Mouse (Mus musculus): Measurements from ENCODE around the gene Ccdc97.

DNA sequence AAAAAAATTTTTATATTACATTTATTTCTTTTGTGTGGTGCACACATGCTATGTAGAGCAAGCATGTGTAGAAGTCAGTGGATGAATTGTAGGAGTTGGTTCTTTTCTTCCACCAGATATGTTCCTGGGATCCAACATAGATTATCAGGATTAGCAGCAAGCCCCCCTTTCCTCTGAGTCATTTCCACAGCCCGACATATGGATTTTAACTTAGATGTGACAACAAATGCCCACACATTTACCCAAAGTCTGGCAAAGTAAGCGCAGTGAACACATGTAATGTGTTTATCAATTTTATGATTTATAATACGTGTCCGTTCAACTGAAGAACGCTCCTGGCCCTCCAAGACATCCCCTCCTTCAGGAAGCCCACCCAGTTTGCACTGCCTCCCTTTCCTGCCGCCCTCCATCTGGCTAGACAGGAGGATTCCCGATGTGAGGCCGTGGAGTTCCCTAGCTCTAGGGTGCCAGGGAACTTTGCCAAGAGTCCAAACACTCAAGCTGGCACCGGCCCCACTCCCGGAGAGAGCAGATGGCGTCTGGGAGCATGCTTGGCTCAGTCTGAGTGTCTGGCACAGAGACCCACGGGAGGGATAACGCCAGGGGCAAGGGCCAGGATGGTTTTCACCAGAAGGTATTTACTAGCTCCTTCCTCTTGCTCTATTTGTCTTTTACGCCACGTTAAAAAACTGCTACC is 42.7 kb downstream of the Ccdc97 start:
- TF ChIP-seq MAX (IDR thresholded peaks at IDR 0.05) (no peak), CTCF (IDR thresholded peaks at IDR 0.05; ENCODE audit: control insufficient read depth, insufficient read depth, insufficient read length) (no peak)

Data from C2C12 (cell line).